Mouse (Mus musculus) liver, embryonic 11.5 days (tissue): ENCODE data around the gene Loxl1. TPM values are rescaled to one million over a fixed set of nuclear protein-coding genes. Genes with fewer than 3 reads are reported as not detected.
"Not testable (repeated sequence)": the region's sequence is repeated elsewhere in the genome, so short reads cannot be mapped to it uniquely, and the experiment has no call there.

Experiments
- ATAC-seq: fragments of 200-750 bp; cut with Nextera tagmentation; replicated peaks from 2 replicates; pipeline ENCODE4 v1.8.0; 2017; ENCODE audit warnings: moderate number of reproducible peaks, mild to moderate bottlenecking, moderate TSS enrichment, moderate library complexity; ENCODE audit not compliant: low FRiP score
- DNase-seq: peaks from one replicate; pipeline ENCODE4 v3.0.0-alpha.2; 2017; ENCODE audit warnings: low spot score
- H3K27ac ChIP-seq: fragments of 300-500 bp; sonication (generic); 2 replicates; pipeline ENCODE4 v1.5.1; 2014; ENCODE audit warnings: mild to moderate bottlenecking, low read depth, low read length, control low read depth
- H3K27me3 ChIP-seq: fragments of 300-500 bp; sonication (generic); replicated peaks from 2 replicates; pipeline ENCODE4 v1.6.1; 2014; ENCODE audit warnings: low read length, mixed read lengths; ENCODE audit not compliant: control insufficient read depth, insufficient read depth
- H3K36me3 ChIP-seq: fragments of 300-500 bp; sonication (generic); 2 replicates; pipeline ENCODE4 v1.6.1; 2014; ENCODE audit warnings: mild to moderate bottlenecking, low read length, moderate library complexity, mixed read lengths; ENCODE audit not compliant: control insufficient read depth, insufficient read depth
- H3K4me1 ChIP-seq: fragments of 300-500 bp; sonication (generic); replicated peaks from 2 replicates; pipeline ENCODE4 v1.6.1; 2014; ENCODE audit warnings: low read length, mixed read lengths; ENCODE audit not compliant: control insufficient read depth, insufficient read depth
- H3K4me2 ChIP-seq: fragments of 300-500 bp; sonication (generic); 2 replicates; pipeline ENCODE4 v1.6.1; 2014; ENCODE audit warnings: mild to moderate bottlenecking, control low read depth, moderate library complexity
- H3K4me3 ChIP-seq: fragments of 300-500 bp; sonication (generic); 2 replicates; pipeline ENCODE4 v1.5.1; 2014; ENCODE audit warnings: low read depth, low read length, control low read depth
- H3K9ac ChIP-seq: fragments of 300-500 bp; sonication (generic); 2 replicates; pipeline ENCODE4 v1.6.1; 2014; ENCODE audit warnings: low read depth, low read length, control low read depth
- H3K9me3 ChIP-seq: fragments of 300-500 bp; sonication (generic); 2 replicates; pipeline ENCODE4 v1.6.1; 2016; ENCODE audit warnings: low read length, inconsistent platforms, mixed read lengths; ENCODE audit not compliant: control insufficient read depth
- WGBS: fragments of 180-500 bp; shearing (Covaris S2); extraction: QIAGEN DNeasy Blood & Tissue Kit; methylation state at CpG from one replicate; pipeline ENCODE4 v1.1.7; 2014; 5-methylcytosine and 5-hydroxymethylcytosine counted together
- polyA plus RNA-seq: library from polyadenylated mRNA; unstranded; fragments of >200 nt; fragmentation: Nextera tagmentation; extraction: Ambion mirVana; gene quantifications from 2 replicates; pipeline ENCODE4 v1.2.1, GENCODE M21; 2014

The Loxl1 gene
- polyA plus RNA-seq, 1 experiment from 2014 or later: 11.0 TPM

DNA sequence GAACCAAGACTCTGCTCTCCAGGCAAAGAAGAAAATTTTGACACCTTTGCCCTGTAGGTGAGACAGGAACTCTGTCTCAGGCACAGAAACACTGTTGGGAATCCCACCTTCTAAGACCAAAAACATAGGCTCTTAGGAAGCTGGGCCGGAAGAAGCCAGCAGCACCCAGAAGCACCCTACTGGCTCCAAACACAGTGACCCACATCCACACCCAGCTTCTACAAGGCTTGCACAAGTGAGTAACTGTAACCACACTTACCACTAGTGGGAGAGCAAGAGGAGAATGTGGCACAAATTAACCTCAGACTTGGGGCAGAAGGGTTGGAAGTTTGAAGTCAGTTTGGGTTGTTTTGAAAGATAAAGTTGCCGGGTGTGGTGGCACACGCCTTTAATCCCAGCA, 37.2 kb downstream of the Loxl1 start:
- Histone ChIP-seq H3K4me1 (peaks cover 12% of the 10 kb centered on the region), H3K9ac (no peak overlapping the region), H3K4me2 (peak overlapping the region; percentile 26; the same call in 1 of the 2 replicates), H3K27me3 (no peaks in the 10 kb centered on the region), H3K9me3 (no peaks in the 10 kb centered on the region), H3K27ac (peak overlapping the region; percentile 71; the same call in 1 of the 2 replicates), H3K36me3 (no peaks in the 10 kb centered on the region), H3K4me3 (no peak overlapping the region)
- no peak for DNase-seq
- ATAC-seq: no peak
- WGBS: 46% methylated on average over 3 of the region's 3 CpGs

- peak; percentile 61 for ATAC-seq
- WGBS: 24% methylated on average over 8 of the region's 8 CpGs
- H3K4me1 ChIP-seq: peaks cover 12% of the 10 kb centered on the region
- DNase-seq: no peak
- peak overlapping the region; percentile 71 for H3K27ac ChIP-seq
- H3K9me3 ChIP-seq: no peaks in the 10 kb centered on the region
- H3K9ac ChIP-seq: no peak overlapping the region
- H3K4me2 ChIP-seq: peak overlapping the region; percentile 26; the same call in 1 of the 2 replicates
- H3K36me3 ChIP-seq: no peaks in the 10 kb centered on the region
- H3K4me3 ChIP-seq: no peak overlapping the region
- no peaks in the 10 kb centered on the region for H3K27me3 ChIP-seq
These were observed 37.7 kb downstream of the Loxl1 start for GRCm38 (mm10) chr9:58275115-58275774.

- Histone ChIP-seq H3K4me3 (no peak overlapping the region), H3K36me3 (no peaks in the 10 kb centered on the region), H3K27me3 (no peaks in the 10 kb centered on the region), H3K4me1 (peaks cover 12% of the 10 kb centered on the region), H3K9ac (no peak overlapping the region), H3K4me2 (peak overlapping the region; percentile 7; the same call in 1 of the 2 replicates), H3K9me3 (no peaks in the 10 kb centered on the region), H3K27ac (0 out of 2 replicates have a peak overlapping the region, but pooled peaks have one; percentile 7)
- 60% methylated on average over 3 of the region's 3 CpGs for WGBS
- ATAC-seq (no peak), DNase-seq (no peak)
These were observed 38.4 kb downstream of the Loxl1 start for GRCm38 (mm10) chr9:58274626-58275025.

- ATAC-seq: no peak
- no peaks in the 10 kb centered on the region for H3K27me3 ChIP-seq
- H3K4me1 ChIP-seq: peaks cover 12% of the 10 kb centered on the region
- WGBS: 86% methylated on average over 7 of the region's 7 CpGs
- no peak overlapping the region for H3K4me3 ChIP-seq
- H3K36me3 ChIP-seq: no peaks in the 10 kb centered on the region
- no peak overlapping the region for H3K27ac ChIP-seq
- H3K9me3 ChIP-seq: no peaks in the 10 kb centered on the region
- H3K4me2 ChIP-seq: no peak overlapping the region
- no peak overlapping the region for H3K9ac ChIP-seq
- no peak for DNase-seq
These were observed 38.8 kb downstream of the Loxl1 start for GRCm38 (mm10) chr9:58274101-58274604.

DNA sequence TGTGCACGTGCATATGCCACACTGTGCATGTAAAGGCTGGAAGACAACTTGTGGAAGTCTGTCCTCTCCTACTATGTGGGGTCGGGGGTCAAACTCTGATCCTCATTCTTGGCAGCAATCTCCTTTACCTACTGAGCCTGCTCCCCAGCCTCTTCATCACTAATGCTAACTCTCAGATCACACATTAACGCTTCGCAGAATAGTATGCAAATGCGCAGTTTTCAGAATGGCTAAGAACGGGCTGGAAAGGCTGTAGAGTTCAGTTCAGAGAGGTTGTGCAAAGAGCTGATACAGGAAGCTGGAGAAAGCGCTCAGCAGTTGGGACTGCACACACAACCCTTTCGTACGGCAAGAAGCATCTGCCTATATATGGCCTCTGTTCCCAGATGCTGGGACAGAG, 40.1 kb downstream of the Loxl1 start:
- no peak overlapping the region for H3K9ac ChIP-seq
- H3K4me1 ChIP-seq: peaks cover 12% of the 10 kb centered on the region
- no peak overlapping the region for H3K4me3 ChIP-seq
- ATAC-seq (no peak), DNase-seq (no peak)
- 73% methylated on average over 9 of the region's 9 CpGs for WGBS
- H3K9me3 ChIP-seq: no peaks in the 10 kb centered on the region
- H3K27ac ChIP-seq: no peak overlapping the region
- H3K36me3 ChIP-seq: no peaks in the 10 kb centered on the region
- H3K4me2 ChIP-seq: no peak overlapping the region
- H3K27me3 ChIP-seq: no peaks in the 10 kb centered on the region

- no peak overlapping the region for H3K9ac ChIP-seq
- no peak overlapping the region for H3K27ac ChIP-seq
- no peak overlapping the region for H3K4me3 ChIP-seq
- no peak for DNase-seq
- no peaks in the 10 kb centered on the region for H3K27me3 ChIP-seq
- H3K9me3 ChIP-seq: no peaks in the 10 kb centered on the region
- whole genome bisulfite sequencing: 66% methylated on average over 2 of the region's 2 CpGs
- H3K4me2 ChIP-seq: no peak overlapping the region
- no peak for ATAC-seq
- no peaks in the 10 kb centered on the region for H3K36me3 ChIP-seq
- H3K4me1 ChIP-seq: peaks cover 12% of the 10 kb centered on the region
These were observed 40.9 kb downstream of the Loxl1 start for GRCm38 (mm10) chr9:58272068-58272541.

DNA sequence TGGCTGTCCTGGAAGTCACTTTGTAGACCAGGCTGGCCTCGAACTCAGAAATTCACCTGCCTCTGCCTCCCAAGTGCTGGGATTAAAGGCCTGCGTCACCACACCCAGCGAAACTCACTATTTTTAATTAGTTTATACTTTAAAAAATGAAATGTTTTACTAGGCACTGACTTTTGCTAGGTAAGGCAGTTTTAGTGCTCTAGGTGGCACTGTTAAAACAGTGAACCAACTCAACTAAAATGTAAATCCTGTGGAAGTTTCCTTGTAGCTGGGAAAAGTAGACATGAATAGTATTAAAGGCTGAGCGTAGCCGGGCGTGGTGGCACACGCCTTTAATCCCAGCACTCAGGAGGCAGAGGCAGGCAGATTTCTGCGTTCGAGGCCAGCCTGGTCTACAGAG, 41.4 kb downstream of the Loxl1 start:
- not testable (repeated sequence) for H3K9ac ChIP-seq, H3K9me3 ChIP-seq, ATAC-seq, H3K27ac ChIP-seq, H3K36me3 ChIP-seq, DNase-seq, H3K4me3 ChIP-seq, H3K4me2 ChIP-seq, H3K27me3 ChIP-seq
- peaks cover 18% of the 10 kb centered on the region for H3K4me1 ChIP-seq
- WGBS: 90% methylated on average over 9 of the region's 9 CpGs

DNA sequence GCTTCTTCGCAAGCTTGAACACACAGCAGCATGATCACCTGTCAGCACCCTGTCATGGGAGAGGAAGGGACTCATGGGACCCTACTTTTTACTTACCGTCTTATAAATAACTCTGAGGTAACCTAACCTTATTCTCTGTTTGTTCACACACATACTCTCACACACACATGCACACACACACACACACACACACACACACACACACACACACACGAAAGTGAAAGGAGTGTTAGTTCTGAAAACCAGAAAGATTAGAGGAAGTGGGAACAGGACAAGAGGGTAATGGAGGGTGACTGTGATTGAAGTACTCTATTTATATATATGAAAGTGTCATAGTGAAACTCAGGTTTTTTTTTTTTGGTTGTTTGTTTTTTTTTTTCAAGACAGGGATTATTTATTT, 41.9 kb downstream of the Loxl1 start:
- Histone ChIP-seq H3K4me1 (peaks cover 22% of the 10 kb centered on the region), H3K4me2 (no peak overlapping the region), H3K4me3 (no peak overlapping the region), H3K9me3 (no peaks in the 10 kb centered on the region), H3K27ac (no peak overlapping the region), H3K27me3 (no peaks in the 10 kb centered on the region), H3K9ac (no peak overlapping the region), H3K36me3 (no peaks in the 10 kb centered on the region)
- DNase-seq: no peak
- WGBS: 71% methylated on average over 3 of the region's 3 CpGs
- no peak for ATAC-seq

GRCm38 (mm10) chr9:58270081-58270480, 42.9 kb downstream of the Loxl1 start:
- DNase-seq (no peak), ATAC-seq (no peak)
- H3K9me3 ChIP-seq: no peaks in the 10 kb centered on the region
- peaks cover 19% of the 10 kb centered on the region for H3K4me1 ChIP-seq
- no peak overlapping the region for H3K27ac ChIP-seq
- 64% methylated on average over 3 of the region's 3 CpGs for WGBS
- H3K9ac ChIP-seq: no peak overlapping the region
- H3K4me2 ChIP-seq: no peak overlapping the region
- no peak overlapping the region for H3K4me3 ChIP-seq
- H3K36me3 ChIP-seq: no peaks in the 10 kb centered on the region
- H3K27me3 ChIP-seq: no peaks in the 10 kb centered on the region
